Mouse (Mus musculus): ENCODE data around the gene Spout1. TPM values are rescaled to one million over a fixed set of nuclear protein-coding genes. Genes with fewer than 3 reads are reported as not detected.

The Spout1 gene
- polyA plus RNA-seq, 1 experiment from 2014 or later = 75.8 TPM

DNA sequence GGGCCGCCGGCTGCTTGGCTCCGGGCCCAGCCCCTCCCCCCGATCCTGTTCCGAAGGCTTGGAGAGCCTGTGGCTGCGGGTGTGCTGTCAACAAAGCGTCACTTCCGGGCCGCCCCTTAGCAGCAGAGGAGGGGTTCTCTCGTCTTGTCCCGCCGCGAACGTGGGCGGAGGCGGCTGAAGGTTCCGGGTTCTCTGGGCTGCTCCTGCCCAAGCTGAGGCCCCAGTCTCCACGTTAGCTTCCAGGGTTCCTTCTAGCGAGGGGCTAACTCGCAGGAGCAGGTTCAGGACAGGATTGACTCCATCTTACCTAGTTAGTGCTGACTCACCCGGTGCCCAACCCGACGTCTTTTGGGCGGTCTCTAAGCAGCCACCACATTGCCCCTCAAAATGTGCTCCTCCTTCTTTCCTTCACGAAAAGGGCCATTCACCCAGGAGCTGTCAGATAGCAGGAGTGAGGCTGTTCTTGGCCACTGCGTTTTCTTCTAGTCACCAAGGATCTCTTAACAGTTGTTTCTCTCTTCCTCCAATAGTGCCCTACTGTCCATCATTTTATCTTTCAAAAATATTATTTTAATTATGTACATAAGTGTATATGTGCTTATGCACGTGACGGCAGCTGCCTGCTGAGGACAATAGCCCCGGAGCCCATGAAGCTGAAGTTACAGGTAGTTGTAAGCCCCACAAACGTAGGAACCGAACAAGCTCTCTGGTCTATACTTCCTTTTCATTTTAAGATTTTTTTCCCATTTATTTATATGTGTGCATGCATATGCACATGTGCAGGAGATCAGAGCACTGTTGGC lies 53.6 kb downstream of the Spout1 start, which contains the start of gene Zer1:
Gene Zer1, minus strand, starts transcription at position 114 of the 803 bp plus-strand sequence.
- ATAC-seq (ENCODE audit: insufficient number of reproducible peaks, low FRiP score, low TSS enrichment, low read depth) = peak; percentile 95
- H3K27ac ChIP-seq (replicated peaks) = peak within 1 kb of the TSS; percentile 94
- peak within 1 kb of the TSS; percentile 80 for H3K4me3 ChIP-seq (replicated peaks)
- H3K9me3 ChIP-seq (replicated peaks) = no peaks in the 10 kb centered on the region
- H3K4me1 ChIP-seq = peaks cover 26% of the 10 kb centered on the region
- 0 out of 2 replicates have a peak, but pooled peaks cover 5% of the 10 kb centered on the region for H3K36me3 ChIP-seq
- peak within 1 kb of the TSS; percentile 78 for H3K9ac ChIP-seq
- peak within 1 kb of the TSS; percentile 83 for H3K4me2 ChIP-seq (replicated peaks)
- WGBS = 8% methylated on average over 31 of the region's 31 CpGs
- no peaks in the 10 kb centered on the region for H3K27me3 ChIP-seq

DNA sequence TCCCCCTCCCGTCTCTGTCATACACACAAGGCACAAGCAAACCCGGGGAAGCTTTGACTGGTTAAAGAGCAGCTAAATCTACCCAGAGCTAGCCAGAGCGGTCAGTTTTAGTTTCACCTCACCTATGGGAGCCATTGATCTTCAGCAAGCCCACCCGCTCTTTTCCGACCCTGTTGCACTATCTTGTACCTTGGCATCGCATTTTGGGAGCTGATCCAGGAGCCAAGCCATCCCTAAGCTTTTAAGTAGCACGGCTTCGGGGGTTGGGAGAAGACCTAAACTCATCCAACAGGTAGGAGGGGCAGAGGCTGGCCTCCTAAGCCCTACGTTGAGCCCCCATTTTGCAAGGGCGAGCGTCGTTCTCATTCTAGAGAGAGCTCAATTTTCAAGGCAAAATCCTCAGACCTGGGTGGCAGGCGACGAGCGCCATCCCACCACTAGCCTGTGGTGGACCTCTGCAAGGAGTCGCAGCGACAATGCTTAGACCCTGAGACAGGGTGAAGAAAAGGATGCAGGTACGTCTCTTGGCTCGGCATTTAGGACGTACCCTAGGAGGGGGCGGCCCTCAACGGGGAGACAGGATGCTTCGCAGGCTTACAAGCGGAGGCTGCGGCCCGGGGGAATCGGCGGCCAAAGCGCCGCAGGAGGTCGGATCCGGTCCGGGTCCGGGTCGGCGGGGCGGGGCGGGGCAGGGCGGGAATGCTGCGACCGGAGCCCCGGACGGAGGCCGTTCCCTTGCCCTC lies 54.4 kb downstream of the Spout1 start:
- ATAC-seq (ENCODE audit: insufficient number of reproducible peaks, low FRiP score, low TSS enrichment, low read depth) = peak; percentile 51
- Histone ChIP-seq H3K36me3 (0 out of 2 replicates have a peak, but pooled peaks cover 5% of the 10 kb centered on the region), H3K4me1 (peaks cover 26% of the 10 kb centered on the region), H3K4me2 (replicated peaks) (peak overlapping the region; percentile 83), H3K27me3 (no peaks in the 10 kb centered on the region), H3K9me3 (replicated peaks) (no peaks in the 10 kb centered on the region), H3K9ac (peak overlapping the region; percentile 78), H3K27ac (replicated peaks) (peak overlapping the region; percentile 94), H3K4me3 (replicated peaks) (peak overlapping the region; percentile 80)
- WGBS = 2% methylated on average over 42 of the region's 44 CpGs

Other genes starting within 250 kb of the Spout1 start
- 59.5 and 63.5 TPM in 2 replicates for gene Gle1, start 243.0 kb downstream of the Spout1 start, polyA plus RNA-seq (2015; fragmentation: Nextera tagmentation; extraction: Ambion mirVana)
- 85.8 and 99.0 TPM in 2 replicates for gene Sptan1, start 212.9 kb downstream of the Spout1 start, polyA plus RNA-seq (2015; fragmentation: Nextera tagmentation; extraction: Ambion mirVana)
- gene Wdr34, start 129.6 kb downstream of the Spout1 start, polyA plus RNA-seq (2015; fragmentation: Nextera tagmentation; extraction: Ambion mirVana) = 45.5 and 46.9 TPM in 2 replicates
- gene Set, start 121.1 kb downstream of the Spout1 start, polyA plus RNA-seq (2015; fragmentation: Nextera tagmentation; extraction: Ambion mirVana) = 351 and 370 TPM in 2 replicates
- gene Pkn3, start 100.8 kb downstream of the Spout1 start, polyA plus RNA-seq (2015; fragmentation: Nextera tagmentation; extraction: Ambion mirVana) = 8.2 and 9.5 TPM in 2 replicates
- gene Zdhhc12, start 84.8 kb downstream of the Spout1 start, polyA plus RNA-seq (2015; fragmentation: Nextera tagmentation; extraction: Ambion mirVana) = 25.2 and 30.0 TPM in 2 replicates
- gene Zer1, start 53.9 kb downstream of the Spout1 start, polyA plus RNA-seq (2015; fragmentation: Nextera tagmentation; extraction: Ambion mirVana) = 9.3 and 10.1 TPM in 2 replicates
- 6.9 and 9.3 TPM in 2 replicates for gene Tbc1d13, start 44.7 kb downstream of the Spout1 start, polyA plus RNA-seq (2015; fragmentation: Nextera tagmentation; extraction: Ambion mirVana)
- 17.7 and 18.9 TPM in 2 replicates for gene Endog, start 7.0 kb downstream of the Spout1 start, polyA plus RNA-seq (2015; fragmentation: Nextera tagmentation; extraction: Ambion mirVana)
- 14.7 and 15.5 TPM in 2 replicates for gene Kyat1, start 27.4 kb upstream of the Spout1 start, polyA plus RNA-seq (2015; fragmentation: Nextera tagmentation; extraction: Ambion mirVana)
- 41.1 and 42.9 TPM in 2 replicates for gene Lrrc8a, start 59.3 kb upstream of the Spout1 start, polyA plus RNA-seq (2015; fragmentation: Nextera tagmentation; extraction: Ambion mirVana)
- gene Gm28035, start 62.1 kb upstream of the Spout1 start, polyA plus RNA-seq (2015; fragmentation: Nextera tagmentation; extraction: Ambion mirVana) = 0.09 and 0.16 TPM in 2 replicates
- gene Phyhd1, start 87.7 kb upstream of the Spout1 start, polyA plus RNA-seq (2015; fragmentation: Nextera tagmentation; extraction: Ambion mirVana) = 5.0 and 6.0 TPM in 2 replicates
- not detected in 2 replicates for gene Gm28038, start 102.6 kb upstream of the Spout1 start, polyA plus RNA-seq (2015; fragmentation: Nextera tagmentation; extraction: Ambion mirVana)
- 31.4 and 31.7 TPM in 2 replicates for gene Dolk, start 107.9 kb upstream of the Spout1 start, polyA plus RNA-seq (2015; fragmentation: Nextera tagmentation; extraction: Ambion mirVana)
- 29.0 and 34.3 TPM in 2 replicates for gene Nup188, start 107.9 kb upstream of the Spout1 start, polyA plus RNA-seq (2015; fragmentation: Nextera tagmentation; extraction: Ambion mirVana)
- 106 and 114 TPM in 2 replicates for gene Sh3glb2, start 180.9 kb upstream of the Spout1 start, polyA plus RNA-seq (2015; fragmentation: Nextera tagmentation; extraction: Ambion mirVana)
- 21.8 and 22.9 TPM in 2 replicates for gene Miga2, start 185.8 kb upstream of the Spout1 start, polyA plus RNA-seq (2015; fragmentation: Nextera tagmentation; extraction: Ambion mirVana)
- gene Dolpp1, start 213.8 kb upstream of the Spout1 start, polyA plus RNA-seq (2015; fragmentation: Nextera tagmentation; extraction: Ambion mirVana) = 34.6 and 34.7 TPM in 2 replicates
- gene Crat, start 237.4 kb upstream of the Spout1 start, polyA plus RNA-seq (2015; fragmentation: Nextera tagmentation; extraction: Ambion mirVana) = 29.4 and 32.1 TPM in 2 replicates
- 146 and 154 TPM in 2 replicates for gene Ptpa, start 237.6 kb upstream of the Spout1 start, polyA plus RNA-seq (2015; fragmentation: Nextera tagmentation; extraction: Ambion mirVana)